Mouse (Mus musculus) cerebellum, adult (tissue): ENCODE data around the gene Ces5a.
"Not testable (repeated sequence)": the region's sequence is repeated elsewhere in the genome, so short reads cannot be mapped to it uniquely, and the experiment has no call there.

Experiments used
- ATAC-seq: cut with Nextera tagmentation; 2 replicates; pipeline ENCODE4 v1.9.2; 2017; ENCODE audit warnings: mild to moderate bottlenecking, moderate library complexity, mixed read lengths; ENCODE audit not compliant: insufficient number of reproducible peaks, low FRiP score, low TSS enrichment

Ces5a gene

GRCm38 (mm10) chr8:93535730-93536129 is at the start of gene Ces5a:
Ces5a (minus strand) TSS chr8:93535830.
- no peak for ATAC-seq

GRCm38 (mm10) chr8:93572841-93573240 is 37.2 kb upstream of the Ces5a start:
- ATAC-seq: no peak

GRCm38 (mm10) chr8:93572095-93572501 is 36.5 kb upstream of the Ces5a start:
- no peak for ATAC-seq

- ATAC-seq: no peak
These were observed 35.8 kb upstream of the Ces5a start for GRCm38 (mm10) chr8:93571369-93571985.

- peak; percentile 3; the same call in 1 of the 2 replicates for ATAC-seq
These were observed 34.5 kb upstream of the Ces5a start for GRCm38 (mm10) chr8:93570186-93570530.

- ATAC-seq: peak; percentile 84
These were observed 33.9 kb upstream of the Ces5a start for GRCm38 (mm10) chr8:93569311-93570185.

GRCm38 (mm10) chr8:93568666-93569065 is 33.0 kb upstream of the Ces5a start:
- no peak for ATAC-seq

- no peak for ATAC-seq
These were observed 31.5 kb upstream of the Ces5a start for GRCm38 (mm10) chr8:93567086-93567485.

- no peak for ATAC-seq
These were observed 29.0 kb upstream of the Ces5a start for GRCm38 (mm10) chr8:93564634-93565033.

GRCm38 (mm10) chr8:93563551-93563950 is 27.9 kb upstream of the Ces5a start:
- ATAC-seq: 0 out of 2 replicates have a peak, but pooled peaks have one; percentile 13

- no peak for ATAC-seq
These were observed 27.1 kb upstream of the Ces5a start for GRCm38 (mm10) chr8:93562557-93563210.

GRCm38 (mm10) chr8:93561271-93561670 is 25.6 kb upstream of the Ces5a start:
- ATAC-seq: no peak

- no peak for ATAC-seq
These were observed 24.1 kb upstream of the Ces5a start for GRCm38 (mm10) chr8:93559696-93560095.

GRCm38 (mm10) chr8:93502634-93503033 is 33.0 kb downstream of the Ces5a start:
- no peak for ATAC-seq

GRCm38 (mm10) chr8:93499437-93499836 is 36.2 kb downstream of the Ces5a start:
- no peak for ATAC-seq

GRCm38 (mm10) chr8:93495330-93495729 is 40.3 kb downstream of the Ces5a start:
- peak; percentile 82 for ATAC-seq

- ATAC-seq: no peak
These were observed 46.9 kb downstream of the Ces5a start for GRCm38 (mm10) chr8:93488743-93489142.

- no peak for ATAC-seq
These were observed 57.4 kb downstream of the Ces5a start for GRCm38 (mm10) chr8:93478211-93478610.

- ATAC-seq: not testable (repeated sequence)
These were observed 65.9 kb downstream of the Ces5a start for GRCm38 (mm10) chr8:93469733-93470132.

GRCm38 (mm10) chr8:93454258-93454877 is 81.3 kb downstream of the Ces5a start:
- ATAC-seq: no peak
